Mouse (Mus musculus) cerebellum, adult 2 months (tissue): ENCODE results near the gene A830031A19Rik.

Experiments used
- CTCF ChIP-seq: fragments of 200-500 bp; IDR thresholded peaks from 2 replicates; pipeline ENCODE4 v1.5.1; 2011; ENCODE audit warnings: low read depth, mild to moderate bottlenecking, control low read depth, low read length, moderate library complexity, borderline replicate concordance; ENCODE audit not compliant: insufficient read depth
- POLR2A ChIP-seq: fragments of 200-500 bp; IDR thresholded peaks from 2 replicates; pipeline ENCODE4 v1.6.1; 2011; ENCODE audit warnings: low read length, control low read depth, borderline replicate concordance; ENCODE audit not compliant: insufficient read depth

DNA sequence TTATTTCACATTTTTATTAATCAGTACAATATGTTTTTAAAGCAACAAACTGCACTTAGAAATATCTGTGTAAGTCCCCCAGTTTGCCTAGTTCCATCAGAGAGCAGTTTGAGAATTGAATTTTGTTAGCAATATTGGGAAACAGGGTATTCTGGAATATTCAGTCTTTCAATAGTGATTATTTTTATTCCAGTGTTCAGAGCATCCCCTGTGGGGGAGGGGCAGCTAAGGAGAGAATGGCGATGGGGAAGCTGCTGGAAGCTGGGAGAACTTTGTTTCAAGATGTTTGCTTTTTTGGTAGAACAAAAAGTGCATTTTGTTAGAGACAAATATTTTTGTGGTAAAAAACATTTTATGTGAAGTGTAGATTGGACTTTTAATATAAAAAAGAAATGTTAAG lies 15.7 kb downstream of the A830031A19Rik start:
- no peak for TF ChIP-seq CTCF
- no peak for TF ChIP-seq POLR2A
